Mouse (Mus musculus) CH12.LX (cell line): ENCODE results near the gene Il11ra1. TPM values are rescaled to one million over a fixed set of nuclear protein-coding genes. Genes with fewer than 3 reads are reported as not detected.
A peak's percentile ranks its signal among the peaks of the same experiment; 100 is the strongest.

Experiments used
- DNase-seq: peaks from one replicate; pipeline ENCODE4 v3.0.0-alpha.2; 2013; ENCODE audit errors: extremely low read depth
- H3K27ac ChIP-seq: 2 replicates; pipeline ENCODE4 v1.5.1; 2012; ENCODE audit warnings: low read depth, mild to moderate bottlenecking, control low read depth, moderate library complexity; ENCODE audit not compliant: insufficient read depth
- H3K27me3 ChIP-seq: replicated peaks from 2 replicates; pipeline ENCODE3; 2012; ENCODE audit warnings: inconsistent platforms
- H3K36me3 ChIP-seq, 2 experiments: replicated peaks in 1 of 2; 2 replicates each; pipeline versions ENCODE3 to v1.6.1; 2012; ENCODE audit warnings: inconsistent platforms in 1 of 2, low read length in 1 of 2, mild to moderate bottlenecking in 1 of 2, mixed read lengths in 1 of 2, moderate library complexity in 1 of 2; ENCODE audit not compliant: control insufficient read depth in 1 of 2, insufficient read depth in 1 of 2
- H3K4me1 ChIP-seq, 2 experiments: 2 replicates each; pipeline ENCODE4 v1.6.1; 2012; ENCODE audit warnings: inconsistent platforms in 1 of 2, moderate library complexity in 1 of 2; ENCODE audit not compliant: insufficient read depth in 2 of 2, control insufficient read depth in 1 of 2
- H3K4me2 ChIP-seq: 2 replicates; pipeline ENCODE4 v1.6.1; 2012; ENCODE audit warnings: low read depth, mild to moderate bottlenecking, control low read depth; ENCODE audit not compliant: poor library complexity, insufficient read depth, severe bottlenecking
- H3K4me3 ChIP-seq, 3 experiments: fragments of 150-350 bp in 1 of 3; sonication (generic) in 1 of 3; replicated peaks in 1 of 3; 2 replicates each; pipeline versions ENCODE3 to v1.5.1; 2011 to 2012; ENCODE audit warnings: low read depth in 2 of 3, low read length in 2 of 3, mild to moderate bottlenecking in 2 of 3, moderate library complexity in 2 of 3, control low read depth in 1 of 3, improper control_type of control experiment in 1 of 3, inconsistent platforms in 1 of 3, mixed read lengths in 1 of 3; ENCODE audit not compliant: poor library complexity in 1 of 3
- H3K79me2 ChIP-seq: replicated peaks from 2 replicates; pipeline ENCODE4 v1.6.1; 2012; ENCODE audit warnings: mild to moderate bottlenecking, moderate library complexity; ENCODE audit not compliant: control insufficient read depth, poor library complexity, insufficient read depth, severe bottlenecking; ENCODE audit errors: extremely low read depth
- H3K9ac ChIP-seq: 2 replicates; pipeline ENCODE4 v1.6.1; 2012; ENCODE audit warnings: low read depth, mild to moderate bottlenecking, control low read depth, moderate library complexity; ENCODE audit not compliant: insufficient read depth
- H3K9me3 ChIP-seq: replicated peaks from 2 replicates; pipeline ENCODE3; 2012; ENCODE audit warnings: low read length, inconsistent platforms, mixed read lengths
- BHLHE40 ChIP-seq: IDR thresholded peaks from 2 replicates; pipeline ENCODE4 v1.6.1; 2011; ENCODE audit warnings: mild to moderate bottlenecking, low read depth, low read length, improper control_type of control experiment
- CHD1 ChIP-seq: IDR thresholded peaks from 2 replicates; pipeline ENCODE4 v1.6.1; 2012; ENCODE audit warnings: low read depth, low read length, improper control_type of control experiment, inconsistent platforms
- CTCF ChIP-seq, 2 experiments: IDR thresholded peaks in 1 of 2; conservative IDR thresholded peaks in 1 of 2; 2 replicates each; pipeline ENCODE4 v1.5.1; 2011 to 2012; ENCODE audit warnings: low read depth in 2 of 2, low read length in 2 of 2, improper control_type of control experiment in 1 of 2, inconsistent platforms in 1 of 2, mild to moderate bottlenecking in 1 of 2, moderate library complexity in 1 of 2
- HCFC1 ChIP-seq: IDR thresholded peaks from 2 replicates; pipeline ENCODE4 v1.6.1; 2012; ENCODE audit warnings: low read depth, mild to moderate bottlenecking, inconsistent platforms, low read length, improper control_type of control experiment
- JUN ChIP-seq: IDR thresholded peaks from 2 replicates; pipeline ENCODE4 v1.6.1; 2011; ENCODE audit warnings: low read depth, mild to moderate bottlenecking, low read length, improper control_type of control experiment, moderate library complexity; ENCODE audit not compliant: insufficient read depth
- JUND ChIP-seq: conservative IDR thresholded peaks from 2 replicates; pipeline ENCODE4 v1.6.1; 2011; ENCODE audit warnings: low read depth, low read length, improper control_type of control experiment
- KAT2A ChIP-seq: IDR thresholded peaks from 2 replicates; pipeline ENCODE4 v1.6.1; 2012; ENCODE audit warnings: low read length, improper control_type of control experiment, inconsistent platforms; ENCODE audit not compliant: insufficient replicate concordance
- MAFK ChIP-seq: IDR thresholded peaks from 2 replicates; pipeline ENCODE4 v1.6.1; 2011; ENCODE audit warnings: low read length, improper control_type of control experiment; ENCODE audit not compliant: insufficient replicate concordance
- MAX ChIP-seq: IDR thresholded peaks from 2 replicates; pipeline ENCODE4 v1.6.1; 2011; ENCODE audit warnings: low read length, improper control_type of control experiment
- MAZ ChIP-seq: IDR thresholded peaks from 2 replicates; pipeline ENCODE4 v1.6.1; 2012; ENCODE audit warnings: low read depth, mild to moderate bottlenecking, inconsistent platforms, low read length, improper control_type of control experiment, moderate library complexity
- NELFE ChIP-seq: IDR thresholded peaks from 2 replicates; pipeline ENCODE4 v1.6.1; 2011; ENCODE audit warnings: low read depth, low read length, improper control_type of control experiment
- NRF1 ChIP-seq: IDR thresholded peaks from 2 replicates; pipeline ENCODE4 v1.6.1; 2014; ENCODE audit warnings: low read depth, mild to moderate bottlenecking, inconsistent platforms, low read length, improper control_type of control experiment, moderate library complexity
- RAD21 ChIP-seq: IDR thresholded peaks from 2 replicates; pipeline ENCODE4 v1.6.1; 2011; ENCODE audit warnings: low read depth, mild to moderate bottlenecking, low read length, improper control_type of control experiment, moderate library complexity
- SMC3 ChIP-seq: IDR thresholded peaks from 2 replicates; pipeline ENCODE4 v1.6.1; 2011; ENCODE audit warnings: low read depth, low read length, improper control_type of control experiment
- TBP ChIP-seq: conservative IDR thresholded peaks from 2 replicates; pipeline ENCODE4 v1.6.1; 2011; ENCODE audit warnings: low read depth, low read length, improper control_type of control experiment
- TCF12 ChIP-seq: IDR thresholded peaks from 2 replicates; pipeline ENCODE4 v1.6.1; 2014; ENCODE audit warnings: low read depth, mild to moderate bottlenecking, inconsistent platforms, low read length, improper control_type of control experiment
- UBTF ChIP-seq: IDR thresholded peaks from 2 replicates; pipeline ENCODE4 v1.6.1; 2012; ENCODE audit warnings: low read depth, mild to moderate bottlenecking, inconsistent platforms, low read length, improper control_type of control experiment, moderate library complexity
- USF1 ChIP-seq: IDR thresholded peaks from 2 replicates; pipeline ENCODE4 v1.6.1; 2014; ENCODE audit warnings: low read depth, mild to moderate bottlenecking, inconsistent platforms, low read length, improper control_type of control experiment
- dilution Hi-C: fragments of 300-500 bp; cut with MboI; formaldehyde crosslinking; loops from 2 replicates; pipeline ENCODE4 v1.14.3; 2020; ENCODE audit warnings: low sequenced_read_pairs; ENCODE audit not compliant: extremely low pct_unique_long_range_greater_than_20kb, extremely low pct_ligation_motif_present
- in situ Hi-C: fragments of 300-500 bp; cut with MboI; formaldehyde crosslinking; loops from 3 replicates; pipeline ENCODE4 v1.14.3; 2019; ENCODE audit warnings: low sequenced_read_pairs, low pct_ligation_motif_present, low pct_unique_long_range_greater_than_20kb, mixed read lengths
- polyA plus RNA-seq: library from polyadenylated mRNA; unstranded; fragments of >175 nt; gene quantifications from 2 replicates; pipeline ENCODE4 v1.2.1, GENCODE M21; 2012; ENCODE audit warnings: low read depth; ENCODE audit not compliant: insufficient read length
- total RNA-seq, 2 experiments: library from RNA; depleted of rRNA; stranded (reverse); fragments of 300-350 nt in 1 of 2; fragments of >200 nt in 1 of 2; gene quantifications; 2 replicates each; pipeline ENCODE4 v1.2.3; 2012 to 2014

Il11ra1 gene
- total and polyA plus RNA-seq, 3 experiments = 1.3 to 4.8 (median 4.2) TPM

DNA sequence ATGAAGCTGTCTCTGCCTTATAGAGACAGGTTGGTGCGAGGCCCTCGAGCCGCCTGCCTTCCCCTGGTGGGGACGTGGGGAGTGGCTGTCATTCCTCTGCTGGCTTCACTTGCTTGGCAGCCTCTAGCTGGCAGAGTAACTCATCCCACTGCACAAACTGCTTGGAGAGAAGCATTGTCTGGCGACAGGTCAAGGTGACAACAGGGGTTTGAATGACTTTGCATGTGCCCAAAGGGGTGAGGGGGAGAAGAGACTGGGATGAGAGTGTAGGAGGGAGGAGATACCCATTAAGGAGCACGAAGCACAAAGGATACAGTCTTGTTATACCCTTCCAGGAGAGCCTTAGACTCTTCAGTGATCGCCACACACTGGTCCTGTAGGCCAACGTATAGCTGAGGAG, 15.3 kb downstream of the Il11ra1 start:
- Histone ChIP-seq H3K79me2 (peaks cover 7% of the 10 kb centered on the region; the same call in 1 of the 2 replicates), H3K4me3 (no peak overlapping the region), H3K4me1 (peaks cover 8 to 22% of the 10 kb centered on the region in 2 experiments), H3K36me3 (peaks cover 45 to 75% of the 10 kb centered on the region in 2 experiments), H3K9me3 (no peaks in the 10 kb centered on the region), H3K4me2 (no peak overlapping the region), H3K27me3 (no peaks in the 10 kb centered on the region), H3K9ac (no peak overlapping the region), H3K27ac (no peak overlapping the region)
- TF ChIP-seq CTCF (conservative IDR thresholded peaks at IDR 0.05 in 1 of 2, IDR thresholded peaks at IDR 0.05 in 1 of 2; ENCODE audit: low read depth in 2 of 2, low read length in 2 of 2) = no peak
- TF ChIP-seq KAT2A = no peak
- TF ChIP-seq BHLHE40 = no peak
- no peak for TF ChIP-seq UBTF
- no peak for TF ChIP-seq CHD1
- no peak for TF ChIP-seq SMC3
- TF ChIP-seq MAFK = no peak
- no peak for TF ChIP-seq TCF12
- TF ChIP-seq TBP = no peak
- TF ChIP-seq RAD21 = no peak
- dilution Hi-C loops (no loop called here), in situ Hi-C loops (no loop called here)
- DNase-seq = no peak

DNA sequence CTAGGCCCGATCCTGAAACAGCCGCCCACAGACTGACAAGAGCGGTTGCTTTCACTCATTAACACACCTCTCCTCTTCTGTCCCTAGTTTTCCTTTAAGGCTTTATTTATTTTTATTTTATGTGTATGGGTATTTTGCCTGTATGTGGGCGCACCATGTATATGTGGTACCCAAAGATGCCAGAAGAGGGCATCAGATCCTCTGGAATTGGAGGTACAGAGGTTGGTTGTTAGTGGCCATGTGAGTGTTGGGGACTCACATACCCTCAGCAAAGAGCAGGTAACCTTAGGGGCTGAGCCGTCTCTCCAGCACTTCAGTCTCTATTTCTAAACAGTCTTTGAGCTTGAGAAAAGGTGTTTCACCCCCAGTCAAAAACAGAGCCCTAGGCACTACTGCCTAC, 15.8 kb downstream of the Il11ra1 start:
- Histone ChIP-seq H3K79me2 (peaks cover 7% of the 10 kb centered on the region; the same call in 1 of the 2 replicates), H3K27me3 (no peaks in the 10 kb centered on the region), H3K4me3 (no peak overlapping the region), H3K36me3 (peaks cover 48 to 80% of the 10 kb centered on the region in 2 experiments), H3K27ac (no peak overlapping the region), H3K4me1 (peaks cover 8 to 22% of the 10 kb centered on the region in 2 experiments), H3K9ac (no peak overlapping the region), H3K9me3 (no peaks in the 10 kb centered on the region), H3K4me2 (no peak overlapping the region)
- dilution Hi-C loops (no loop called here), in situ Hi-C loops (no loop called here)
- DNase-seq = no peak
- TF ChIP-seq JUN = no peak
- TF ChIP-seq RAD21 = peak; percentile 53
- TF ChIP-seq CTCF (conservative IDR thresholded peaks at IDR 0.05 in 1 of 2, IDR thresholded peaks at IDR 0.05 in 1 of 2; ENCODE audit: low read depth in 2 of 2, low read length in 2 of 2) = peak; percentile 11 to 62; a peak in 3 of 4 replicates
- TF ChIP-seq SMC3 = peak; percentile 43

DNA sequence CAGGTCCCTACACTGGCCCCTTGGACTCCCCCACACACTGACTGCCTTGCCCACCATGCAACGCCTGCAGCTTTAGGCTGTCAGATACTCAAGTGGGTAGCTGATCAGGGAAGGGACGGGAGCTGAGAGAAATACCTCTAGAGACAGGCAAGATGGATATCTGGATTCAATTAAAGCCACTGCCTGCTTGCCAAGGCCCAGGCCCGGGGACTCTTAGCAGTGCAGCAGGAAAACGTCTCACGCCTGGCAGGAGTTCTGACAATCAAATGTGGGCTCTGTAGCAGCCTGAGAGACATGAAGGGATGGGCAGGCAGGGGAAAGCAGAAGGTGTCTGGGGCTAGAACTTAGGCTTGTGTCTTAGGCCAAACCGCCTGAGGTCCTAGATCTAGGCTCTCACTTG, 17.0 kb downstream of the Il11ra1 start:
- Histone ChIP-seq H3K79me2 (peaks cover 9% of the 10 kb centered on the region), H3K36me3 (peaks cover 50 to 71% of the 10 kb centered on the region in 2 experiments), H3K4me3 (no peak overlapping the region), H3K4me2 (no peak overlapping the region), H3K9ac (no peak overlapping the region), H3K9me3 (no peaks in the 10 kb centered on the region)
- dilution Hi-C loops = no loop called here
- TF ChIP-seq HCFC1 = no peak
- no peak for TF ChIP-seq NRF1
- no peak for TF ChIP-seq MAX
- no peak for TF ChIP-seq NELFE
- TF ChIP-seq MAFK = no peak
- no peak for TF ChIP-seq JUND
- TF ChIP-seq UBTF = no peak
- no peak for TF ChIP-seq USF1
- no peak for TF ChIP-seq MAZ
- TF ChIP-seq, all 38 proteins: peak for 0
- H3K27ac ChIP-seq = no peak overlapping the region
- no peaks in the 10 kb centered on the region for H3K27me3 ChIP-seq
- peaks cover 7 to 17% of the 10 kb centered on the region in 2 experiments for H3K4me1 ChIP-seq
- in situ Hi-C loops = no loop called here
- no peak for DNase-seq
